Mouse (Mus musculus): Measurements from ENCODE around the gene Rmnd5b.

Rmnd5b gene

GRCm38 (mm10) chr11:51594715-51595350 is 40.9 kb downstream of the Rmnd5b start:
- intact Hi-C loops (cut with DNase I), result no loop called here

GRCm38 (mm10) chr11:51593849-51594248 is 41.8 kb downstream of the Rmnd5b start:
- intact Hi-C loops (cut with DNase I), result no loop called here

GRCm38 (mm10) chr11:51593368-51593767 is 42.3 kb downstream of the Rmnd5b start:
- intact Hi-C loops (cut with DNase I), result no loop called here

- intact Hi-C loops (cut with DNase I), result no loop called here
Observed at GRCm38 (mm10) chr11:51591915-51592314, 43.8 kb downstream of the Rmnd5b start.

- intact Hi-C loops (cut with DNase I), result no loop called here
Observed at GRCm38 (mm10) chr11:51591168-51591567, 44.5 kb downstream of the Rmnd5b start.

GRCm38 (mm10) chr11:51590002-51590401 is 45.7 kb downstream of the Rmnd5b start:
- intact Hi-C loops (cut with DNase I), result no loop called here

GRCm38 (mm10) chr11:51588833-51589232 is 46.9 kb downstream of the Rmnd5b start:
- intact Hi-C loops (cut with DNase I), result no loop called here

GRCm38 (mm10) chr11:51587059-51587458 is 48.6 kb downstream of the Rmnd5b start:
- intact Hi-C loops (cut with DNase I), result no loop called here

GRCm38 (mm10) chr11:51586411-51586810 is 49.3 kb downstream of the Rmnd5b start:
- intact Hi-C loops (cut with DNase I), result no loop called here

- intact Hi-C loops (cut with DNase I), result no loop called here
Observed at GRCm38 (mm10) chr11:51585608-51586252, 50.0 kb downstream of the Rmnd5b start.

- intact Hi-C loops (cut with DNase I), result loop anchor here (5.0 kb wide), 1 partner anchor 42 kb away; no protein-coding TSS in a partner anchor
Observed at GRCm38 (mm10) chr11:51584431-51585248, 51.1 kb downstream of the Rmnd5b start, which contains the start of gene Phykpl. Gene Phykpl, plus strand, starts transcription at chr11:51584757.

GRCm38 (mm10) chr11:51584057-51584430 is 51.7 kb downstream of the Rmnd5b start:
- intact Hi-C loops (cut with DNase I), result loop anchor here (5.0 kb wide), 1 partner anchor 42 kb away; no protein-coding TSS in a partner anchor

GRCm38 (mm10) chr11:51582713-51583112 is 53.0 kb downstream of the Rmnd5b start:
- intact Hi-C loops (cut with DNase I), result loop anchor here (5.0 kb wide), 1 partner anchor 40 kb away; no protein-coding TSS in a partner anchor

GRCm38 (mm10) chr11:51579024-51579423 is 56.7 kb downstream of the Rmnd5b start:
- intact Hi-C loops (cut with DNase I), result no loop called here

- intact Hi-C loops (cut with DNase I), result no loop called here
Observed at GRCm38 (mm10) chr11:51577587-51577986, 58.1 kb downstream of the Rmnd5b start.

GRCm38 (mm10) chr11:51576454-51576853 is 59.2 kb downstream of the Rmnd5b start:
- intact Hi-C loops (cut with DNase I), result no loop called here

Measured in adrenal gland (tissue).